Mouse (Mus musculus) heart, postnatal 0 days (tissue): ENCODE data around the gene Rgs9. TPM values are rescaled to one million over a fixed set of nuclear protein-coding genes. Genes with fewer than 3 reads are reported as not detected.
"Not testable (repeated sequence)": the region's sequence is repeated elsewhere in the genome, so short reads cannot be mapped to it uniquely, and the experiment has no call there.

Experiments used
- ATAC-seq: fragments of 200-750 bp; cut with Nextera tagmentation; 2 replicates; pipeline ENCODE4 v1.8.0; 2017; ENCODE audit warnings: low read depth, moderate number of reproducible peaks, moderate library complexity; ENCODE audit not compliant: insufficient read depth
- DNase-seq: peaks from one replicate; pipeline ENCODE4 v3.0.0-alpha.2; 2016; ENCODE audit warnings: low spot score
- H3K27ac ChIP-seq: fragments of 300-500 bp; sonication (generic); 2 replicates; pipeline ENCODE4 v1.5.1; 2014; ENCODE audit warnings: low read depth, mild to moderate bottlenecking
- H3K27me3 ChIP-seq: fragments of 300-500 bp; sonication (generic); 2 replicates; pipeline ENCODE4 v1.6.1; 2014; ENCODE audit warnings: low read length, mixed read lengths; ENCODE audit not compliant: control insufficient read depth, insufficient read depth
- H3K36me3 ChIP-seq: fragments of 300-500 bp; sonication (generic); replicated peaks from 2 replicates; pipeline ENCODE4 v1.6.1; 2014; ENCODE audit warnings: low read length, mixed read lengths; ENCODE audit not compliant: control insufficient read depth, insufficient read depth
- H3K4me1 ChIP-seq: fragments of 300-500 bp; sonication (generic); 2 replicates; pipeline ENCODE4 v1.6.1; 2014; ENCODE audit warnings: antibody characterized with exemption; ENCODE audit not compliant: control insufficient read depth, insufficient read depth
- H3K4me2 ChIP-seq: fragments of 300-500 bp; sonication (generic); 2 replicates; pipeline ENCODE4 v1.6.1; 2014; ENCODE audit warnings: low read depth, mild to moderate bottlenecking, low read length, moderate library complexity
- H3K4me3 ChIP-seq: fragments of 300-500 bp; sonication (generic); 2 replicates; pipeline ENCODE4 v1.5.1; 2014; ENCODE audit warnings: low read depth, low read length
- H3K9ac ChIP-seq: fragments of 300-500 bp; sonication (generic); replicated peaks from 2 replicates; pipeline ENCODE4 v1.6.1; 2014; ENCODE audit warnings: low read depth, low read length, mixed read lengths
- H3K9me3 ChIP-seq: fragments of 300-500 bp; sonication (generic); replicated peaks from 2 replicates; pipeline ENCODE4 v1.6.1; 2016; ENCODE audit warnings: low read length; ENCODE audit not compliant: control insufficient read depth
- CTCF ChIP-seq: IDR thresholded peaks from 2 replicates; pipeline ENCODE4 v1.5.1; 2016; ENCODE audit warnings: antibody characterized with exemption, control low read depth, low read depth
- EP300 ChIP-seq: IDR thresholded peaks from 2 replicates; pipeline ENCODE4 v1.6.1; 2016; ENCODE audit warnings: antibody characterized with exemption, low read depth
- WGBS: fragments of 180-500 bp; shearing (Covaris S2); extraction: QIAGEN DNeasy Blood & Tissue Kit; methylation state at CpG from one replicate; pipeline ENCODE4 v1.1.7; 2014; 5-methylcytosine and 5-hydroxymethylcytosine counted together
- polyA plus RNA-seq: library from polyadenylated mRNA; unstranded; fragments of >200 nt; fragmentation: Nextera tagmentation; extraction: Ambion mirVana; gene quantifications from 2 replicates; pipeline ENCODE4 v1.2.1, GENCODE M21; 2015
- total RNA-seq: library from RNA; depleted of rRNA; stranded (reverse); fragments of >200 nt; gene quantifications from 2 replicates; pipeline ENCODE4 v1.2.3, GENCODE M21; 2014; ENCODE audit warnings: low replicate concordance

The Rgs9 gene
- total and polyA plus RNA-seq, 2 experiments from 2014 or later, result 0.23 to 0.80 TPM

- Histone ChIP-seq H3K36me3 (no peaks in the 10 kb centered on the region), H3K9ac (no peak overlapping the region), H3K27ac (no peak overlapping the region), H3K4me1 (peaks cover 5% of the 10 kb centered on the region; the same call in 1 of the 2 replicates), H3K4me3 (no peak overlapping the region), H3K4me2 (no peak overlapping the region), H3K9me3 (no peaks in the 10 kb centered on the region), H3K27me3 (peaks cover 8% of the 10 kb centered on the region; the same call in 1 of the 2 replicates)
- no peak for DNase-seq
- ATAC-seq, result no peak
- TF ChIP-seq CTCF (no peak), EP300 (no peak)
- 83% methylated on average over 7 of the region's 7 CpGs for WGBS
These were observed 898 bp downstream of the Rgs9 start for GRCm38 (mm10) chr11:109297031-109297430.

GRCm38 (mm10) chr11:109292056-109292455 lies 5.9 kb downstream of the Rgs9 start:
- Histone ChIP-seq H3K27me3 (peaks cover 6% of the 10 kb centered on the region; the same call in 1 of the 2 replicates), H3K4me1 (no peaks in the 10 kb centered on the region), H3K27ac (no peak overlapping the region), H3K4me2 (no peak overlapping the region), H3K4me3 (no peak overlapping the region), H3K9ac (no peak overlapping the region), H3K36me3 (no peaks in the 10 kb centered on the region), H3K9me3 (no peaks in the 10 kb centered on the region)
- TF ChIP-seq CTCF (no peak), EP300 (no peak)
- ATAC-seq (no peak), DNase-seq (no peak)
- 72% methylated on average over 3 of the region's 3 CpGs for WGBS

GRCm38 (mm10) chr11:109289378-109289777 lies 8.6 kb downstream of the Rgs9 start:
- H3K9ac ChIP-seq, H3K36me3 ChIP-seq, H3K9me3 ChIP-seq, H3K4me3 ChIP-seq, H3K27ac ChIP-seq, DNase-seq, H3K27me3 ChIP-seq, ATAC-seq, H3K4me2 ChIP-seq, H3K4me1 ChIP-seq: not testable (repeated sequence)
- WGBS, result 86% methylated on average over 9 of the region's 9 CpGs

GRCm38 (mm10) chr11:109284811-109285210 lies 13.1 kb downstream of the Rgs9 start:
- ATAC-seq, result no peak
- no peaks in the 10 kb centered on the region for H3K9me3 ChIP-seq
- 63% methylated on average over 1 of the region's 1 CpGs for WGBS
- H3K27ac ChIP-seq, result no peak overlapping the region
- TF ChIP-seq CTCF, result no peak
- no peak for TF ChIP-seq EP300
- H3K4me1 ChIP-seq, result no peaks in the 10 kb centered on the region
- no peak overlapping the region for H3K9ac ChIP-seq
- H3K4me3 ChIP-seq, result no peak overlapping the region
- no peak overlapping the region for H3K4me2 ChIP-seq
- H3K27me3 ChIP-seq, result no peaks in the 10 kb centered on the region
- no peaks in the 10 kb centered on the region for H3K36me3 ChIP-seq
- no peak for DNase-seq

- no peak overlapping the region for H3K4me3 ChIP-seq
- no peaks in the 10 kb centered on the region for H3K9me3 ChIP-seq
- H3K4me2 ChIP-seq, result no peak overlapping the region
- no peaks in the 10 kb centered on the region for H3K27me3 ChIP-seq
- no peaks in the 10 kb centered on the region for H3K4me1 ChIP-seq
- WGBS, result 40% methylated on average over 7 of the region's 7 CpGs
- no peak overlapping the region for H3K27ac ChIP-seq
- no peak overlapping the region for H3K9ac ChIP-seq
- no peak for ATAC-seq
- H3K36me3 ChIP-seq, result no peaks in the 10 kb centered on the region
- TF ChIP-seq EP300 (no peak), CTCF (no peak)
- DNase-seq, result peak; percentile 12
These were observed 19.7 kb downstream of the Rgs9 start for GRCm38 (mm10) chr11:109278186-109278585.

GRCm38 (mm10) chr11:109271399-109271798 lies 26.5 kb downstream of the Rgs9 start:
- TF ChIP-seq CTCF, result no peak
- TF ChIP-seq EP300, result no peak
- Histone ChIP-seq H3K36me3 (no peaks in the 10 kb centered on the region), H3K4me1 (no peaks in the 10 kb centered on the region), H3K4me2 (no peak overlapping the region), H3K27ac (no peak overlapping the region), H3K9ac (no peak overlapping the region), H3K4me3 (no peak overlapping the region), H3K9me3 (no peaks in the 10 kb centered on the region), H3K27me3 (no peaks in the 10 kb centered on the region)
- ATAC-seq (no peak), DNase-seq (no peak)
- WGBS, result 81% methylated on average over 9 of the region's 9 CpGs
